Mouse (Mus musculus): ENCODE measurements at regions not wholly inside any gene's neighbourhood (a gene's known extent, or its start where the extent isn't known, plus 50 kb on each side); places are given as distances from the start of the nearest gene placed in this dataset.

- intact Hi-C loops (cut with DNase I), result loop anchor here (10.0 kb wide), 1 partner anchor 437 kb away; no protein-coding TSS in a partner anchor
- no peak for DNase-seq (ENCODE audit: extremely low spot score in 1 of 2, low spot score in 2 of 2)
Measured at GRCm38 (mm10) chr12:4542191-4542590, 50.2 kb upstream of the Itsn2 start.

- intact Hi-C loops (cut with DNase I), result no loop called here
- no peak for DNase-seq (ENCODE audit: extremely low spot score in 1 of 2, low spot score in 2 of 2)
Measured at GRCm38 (mm10) chr12:4534252-4534651, 57.3 kb upstream of the Ncoa1 start.

- intact Hi-C loops (cut with DNase I), result no loop called here
- no peak for DNase-seq (ENCODE audit: extremely low spot score in 1 of 2, low spot score in 2 of 2)
Measured at GRCm38 (mm10) chr12:4533710-4534109, 56.7 kb upstream of the Ncoa1 start.

GRCm38 (mm10) chr12:4532707-4533106 is 55.7 kb upstream of the Ncoa1 start:
- intact Hi-C loops (cut with DNase I), result no loop called here
- DNase-seq (ENCODE audit: extremely low spot score in 1 of 2, low spot score in 2 of 2), result no peak

- intact Hi-C loops (cut with DNase I), result no loop called here
Measured at GRCm38 (mm10) chr12:4527027-4527426, 50.0 kb upstream of the Ncoa1 start.

More at GRCm38 (mm10) chr12:4527027-4527426, 50.0 kb upstream of the Ncoa1 start:
- DNase-seq (ENCODE audit: extremely low spot score in 1 of 2, low spot score in 2 of 2), result no peak

Measured in left cerebral cortex, postnatal 10 days (tissue).